Mouse (Mus musculus): ENCODE results near the gene Zbtb17. TPM values are rescaled to one million over a fixed set of nuclear protein-coding genes. Genes with fewer than 3 reads are reported as not detected.
A peak's percentile ranks its signal among the peaks of the same experiment; 100 is the strongest.

Zbtb17 gene
- polyA plus RNA-seq, 1 experiment from 2014 or later, result 13.3 TPM

GRCm38 (mm10) chr4:141474431-141474830, 30.0 kb downstream of the Zbtb17 start:
- no peak overlapping the region for H3K9ac ChIP-seq (ENCODE audit: low read length)
- H3K4me1 ChIP-seq (replicated peaks; ENCODE audit: control insufficient read depth, insufficient read depth), result 0 out of 2 replicates have a peak, but pooled peaks cover 2% of the 10 kb centered on the region
- H3K27me3 ChIP-seq (ENCODE audit: control insufficient read depth, insufficient read depth, low read length), result no peaks in the 10 kb centered on the region
- H3K36me3 ChIP-seq (ENCODE audit: control insufficient read depth, insufficient read depth, low read length), result peaks cover 59% of the 10 kb centered on the region
- no peak for DNase-seq (ENCODE audit: low spot score)
- H3K9me3 ChIP-seq (ENCODE audit: control insufficient read depth, low read length), result no peaks in the 10 kb centered on the region
- H3K27ac ChIP-seq (replicated peaks), result no peak overlapping the region
- no peak overlapping the region for H3K4me3 ChIP-seq (ENCODE audit: low read depth, low read length)
- TF ChIP-seq CTCF (IDR thresholded peaks at IDR 0.05; ENCODE audit: low read depth), result peak; percentile 18; the same call in 1 of the 2 replicates
- TF ChIP-seq EP300 (optimal IDR thresholded peaks at IDR 0.05), result no peak
- WGBS, result 81% methylated on average over 19 of the region's 19 CpGs
- no peak overlapping the region for H3K4me2 ChIP-seq (replicated peaks; ENCODE audit: low read depth)
- ATAC-seq (ENCODE audit: low FRiP score, low TSS enrichment), result no peak

GRCm38 (mm10) chr4:141477681-141478102, 33.2 kb downstream of the Zbtb17 start:
- no peak overlapping the region; the same call in 1 of the 2 replicates for H3K4me2 ChIP-seq (replicated peaks; ENCODE audit: low read depth)
- no peak overlapping the region for H3K9ac ChIP-seq (ENCODE audit: low read length)
- DNase-seq (ENCODE audit: low spot score) (no peak), ATAC-seq (ENCODE audit: low FRiP score, low TSS enrichment) (peak; percentile 30; the same call in 1 of the 2 replicates)
- peak overlapping the region; percentile 93 for H3K27ac ChIP-seq (replicated peaks)
- no peak for TF ChIP-seq CTCF (IDR thresholded peaks at IDR 0.05; ENCODE audit: low read depth)
- TF ChIP-seq EP300 (optimal IDR thresholded peaks at IDR 0.05), result peak; percentile 62
- H3K27me3 ChIP-seq (ENCODE audit: control insufficient read depth, insufficient read depth, low read length), result no peaks in the 10 kb centered on the region
- H3K4me3 ChIP-seq (ENCODE audit: low read depth, low read length), result no peak overlapping the region
- H3K9me3 ChIP-seq (ENCODE audit: control insufficient read depth, low read length), result no peaks in the 10 kb centered on the region
- H3K36me3 ChIP-seq (ENCODE audit: control insufficient read depth, insufficient read depth, low read length), result peaks cover 55% of the 10 kb centered on the region
- H3K4me1 ChIP-seq (replicated peaks; ENCODE audit: control insufficient read depth, insufficient read depth), result 0 out of 2 replicates have a peak, but pooled peaks cover 2% of the 10 kb centered on the region
- WGBS, result 53% methylated on average over 16 of the region's 16 CpGs

- Histone ChIP-seq H3K36me3 (ENCODE audit: control insufficient read depth, insufficient read depth, low read length) (peaks cover 53% of the 10 kb centered on the region), H3K27ac (replicated peaks) (peak overlapping the region; percentile 93), H3K4me1 (replicated peaks; ENCODE audit: control insufficient read depth, insufficient read depth) (0 out of 2 replicates have a peak, but pooled peaks cover 2% of the 10 kb centered on the region), H3K4me3 (ENCODE audit: low read depth, low read length) (no peak overlapping the region), H3K4me2 (replicated peaks; ENCODE audit: low read depth) (no peak overlapping the region), H3K9me3 (ENCODE audit: control insufficient read depth, low read length) (no peaks in the 10 kb centered on the region), H3K9ac (ENCODE audit: low read length) (peak overlapping the region; percentile 28; the same call in 1 of the 2 replicates), H3K27me3 (ENCODE audit: control insufficient read depth, insufficient read depth, low read length) (no peaks in the 10 kb centered on the region)
- WGBS, result 69% methylated on average over 23 of the region's 23 CpGs
- ATAC-seq (ENCODE audit: low FRiP score, low TSS enrichment) (no peak), DNase-seq (ENCODE audit: low spot score) (no peak)
- TF ChIP-seq EP300 (optimal IDR thresholded peaks at IDR 0.05) (no peak), CTCF (IDR thresholded peaks at IDR 0.05; ENCODE audit: low read depth) (no peak)
Observed at GRCm38 (mm10) chr4:141478225-141478624, 33.8 kb downstream of the Zbtb17 start.

- Histone ChIP-seq H3K27ac (replicated peaks) (peak overlapping the region; percentile 93), H3K9ac (ENCODE audit: low read length) (no peak overlapping the region), H3K4me2 (replicated peaks; ENCODE audit: low read depth) (no peak overlapping the region), H3K27me3 (ENCODE audit: control insufficient read depth, insufficient read depth, low read length) (no peaks in the 10 kb centered on the region), H3K36me3 (ENCODE audit: control insufficient read depth, insufficient read depth, low read length) (peaks cover 56% of the 10 kb centered on the region), H3K4me3 (ENCODE audit: low read depth, low read length) (no peak overlapping the region), H3K4me1 (replicated peaks; ENCODE audit: control insufficient read depth, insufficient read depth) (0 out of 2 replicates have a peak, but pooled peaks cover 2% of the 10 kb centered on the region), H3K9me3 (ENCODE audit: control insufficient read depth, low read length) (no peaks in the 10 kb centered on the region)
- TF ChIP-seq EP300 (optimal IDR thresholded peaks at IDR 0.05), result no peak
- no peak for TF ChIP-seq CTCF (IDR thresholded peaks at IDR 0.05; ENCODE audit: low read depth)
- no peak for ATAC-seq (ENCODE audit: low FRiP score, low TSS enrichment)
- DNase-seq (ENCODE audit: low spot score), result no peak
- WGBS, result 91% methylated on average over 32 of the region's 32 CpGs
Observed at GRCm38 (mm10) chr4:141478794-141479193, 34.3 kb downstream of the Zbtb17 start.

GRCm38 (mm10) chr4:141479411-141479810, 35.0 kb downstream of the Zbtb17 start:
- peak; percentile 39 for TF ChIP-seq CTCF (IDR thresholded peaks at IDR 0.05; ENCODE audit: low read depth)
- TF ChIP-seq EP300 (optimal IDR thresholded peaks at IDR 0.05), result no peak
- Histone ChIP-seq H3K9ac (ENCODE audit: low read length) (no peak overlapping the region), H3K4me3 (ENCODE audit: low read depth, low read length) (no peak overlapping the region), H3K4me1 (replicated peaks; ENCODE audit: control insufficient read depth, insufficient read depth) (0 out of 2 replicates have a peak, but pooled peaks cover 2% of the 10 kb centered on the region), H3K36me3 (ENCODE audit: control insufficient read depth, insufficient read depth, low read length) (peaks cover 59% of the 10 kb centered on the region), H3K9me3 (ENCODE audit: control insufficient read depth, low read length) (no peaks in the 10 kb centered on the region), H3K4me2 (replicated peaks; ENCODE audit: low read depth) (no peak overlapping the region), H3K27me3 (ENCODE audit: control insufficient read depth, insufficient read depth, low read length) (no peaks in the 10 kb centered on the region), H3K27ac (replicated peaks) (no peak overlapping the region)
- DNase-seq (ENCODE audit: low spot score) (no peak), ATAC-seq (ENCODE audit: low FRiP score, low TSS enrichment) (no peak)
- 83% methylated on average over 8 of the region's 8 CpGs for WGBS

- Histone ChIP-seq H3K27me3 (ENCODE audit: control insufficient read depth, insufficient read depth, low read length) (no peaks in the 10 kb centered on the region), H3K9me3 (ENCODE audit: control insufficient read depth, low read length) (no peaks in the 10 kb centered on the region), H3K4me2 (replicated peaks; ENCODE audit: low read depth) (no peak overlapping the region), H3K36me3 (ENCODE audit: control insufficient read depth, insufficient read depth, low read length) (peaks cover 42% of the 10 kb centered on the region), H3K27ac (replicated peaks) (no peak overlapping the region), H3K4me1 (replicated peaks; ENCODE audit: control insufficient read depth, insufficient read depth) (no peaks in the 10 kb centered on the region), H3K9ac (ENCODE audit: low read length) (no peak overlapping the region), H3K4me3 (ENCODE audit: low read depth, low read length) (no peak overlapping the region)
- DNase-seq (ENCODE audit: low spot score) (no peak), ATAC-seq (ENCODE audit: low FRiP score, low TSS enrichment) (0 out of 2 replicates have a peak, but pooled peaks have one; percentile 27)
- TF ChIP-seq EP300 (optimal IDR thresholded peaks at IDR 0.05) (no peak), CTCF (IDR thresholded peaks at IDR 0.05; ENCODE audit: low read depth) (no peak)
- WGBS, result 73% methylated on average over 11 of the region's 11 CpGs
Observed at GRCm38 (mm10) chr4:141484071-141484470, 39.6 kb downstream of the Zbtb17 start.

Measured in stomach, postnatal 0 days (tissue).